ENCODE assay signal across 8 mouse cellular contexts in the genomic region with DNA sequence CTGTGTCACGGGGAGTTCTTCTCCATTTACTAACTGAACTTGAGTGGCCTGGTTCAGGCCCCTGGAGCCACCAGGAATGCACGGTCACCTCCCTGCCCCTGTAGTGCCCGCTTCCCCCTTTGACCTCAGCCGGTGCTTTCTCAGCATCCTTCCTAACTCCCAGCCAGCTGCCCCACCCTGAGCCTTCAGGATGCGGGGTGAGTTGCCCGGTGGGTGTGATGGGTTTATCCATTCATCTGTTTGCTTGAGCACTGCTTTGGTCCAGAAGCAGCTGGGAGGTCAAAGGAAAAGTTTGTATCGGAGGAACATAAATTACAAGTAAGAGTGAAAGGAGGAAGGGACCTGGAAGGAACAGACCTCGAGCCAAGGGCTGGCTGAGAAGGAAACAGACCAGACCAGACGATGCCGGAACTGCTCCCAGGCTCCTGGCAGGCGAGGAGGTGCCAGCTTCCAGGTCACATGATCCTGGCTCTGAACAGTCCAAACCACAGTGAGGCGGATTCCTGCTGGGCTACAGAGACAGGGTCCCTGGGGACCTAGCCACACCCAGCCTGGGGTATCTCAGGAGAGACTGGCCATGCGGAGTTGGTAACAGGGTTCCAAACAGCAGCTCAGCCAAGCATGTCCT. TPM values are rescaled to one million over a fixed set of nuclear protein-coding genes. Genes with fewer than 3 reads are reported as not detected.
DNase-seq lines count a peak whose midpoint lies in the region; ATAC-seq and TF ChIP-seq lines count a peak whose summit lies in the region.

No protein-coding gene starts in this region.

- no peaks in the 10 kb centered on the region for H3K36me3 ChIP-seq in midbrain, postnatal 0 days (ENCODE audit: insufficient read depth, low read length)
- H3K36me3 ChIP-seq in midbrain, embryonic 11.5 days (ENCODE audit: control insufficient read depth, insufficient read depth, low read length), result no peaks in the 10 kb centered on the region
- H3K36me3 ChIP-seq in heart, embryonic 10.5 days, result no peaks in the 10 kb centered on the region
- H3K36me3 ChIP-seq in forebrain, embryonic 13.5 days (ENCODE audit: poor library complexity, severe bottlenecking), result no peaks in the 10 kb centered on the region

- H3K4me1 ChIP-seq in midbrain, postnatal 0 days (ENCODE audit: insufficient read depth, low read length), result peaks cover 3% of the 10 kb centered on the region; the same call in 1 of the 2 replicates
- no peaks in the 10 kb centered on the region for H3K4me1 ChIP-seq in midbrain, embryonic 11.5 days (ENCODE audit: control insufficient read depth, insufficient read depth, low read length)
- H3K4me1 ChIP-seq in heart, embryonic 10.5 days, result peaks cover 70% of the 10 kb centered on the region
- no peaks in the 10 kb centered on the region for H3K4me1 ChIP-seq in forebrain, embryonic 13.5 days

- H3K4me3 ChIP-seq in midbrain, postnatal 0 days (ENCODE audit: low read depth, low read length), result no peak overlapping the region
- no peak overlapping the region for H3K4me3 ChIP-seq in midbrain, embryonic 11.5 days (ENCODE audit: low read depth, low read length)
- H3K4me3 ChIP-seq in heart, embryonic 10.5 days, result no peak overlapping the region
- H3K4me3 ChIP-seq in layer of hippocampus, adult 2 months, result no peak overlapping the region
- no peak overlapping the region for H3K4me3 ChIP-seq in forebrain, embryonic 13.5 days

- 61% methylated on average over 13 of the region's 13 CpGs for WGBS in midbrain, postnatal 0 days
- WGBS in midbrain, embryonic 11.5 days, result 66% methylated on average over 13 of the region's 13 CpGs
- WGBS in heart, embryonic 10.5 days, result 63% methylated on average over 13 of the region's 13 CpGs
- 62% methylated on average over 13 of the region's 13 CpGs for WGBS in forebrain, embryonic 13.5 days

- no peaks in the 10 kb centered on the region for H3K9me3 ChIP-seq in midbrain, postnatal 0 days (ENCODE audit: low read length)
- H3K9me3 ChIP-seq in midbrain, embryonic 11.5 days (ENCODE audit: control insufficient read depth, low read length), result no peaks in the 10 kb centered on the region
- H3K9me3 ChIP-seq in heart, embryonic 10.5 days, result no peaks in the 10 kb centered on the region
- no peaks in the 10 kb centered on the region for H3K9me3 ChIP-seq in forebrain, embryonic 13.5 days (replicated peaks)

- no peaks in the 10 kb centered on the region for H3K27me3 ChIP-seq in midbrain, postnatal 0 days (ENCODE audit: insufficient read depth, low read length)
- H3K27me3 ChIP-seq in midbrain, embryonic 11.5 days (ENCODE audit: control insufficient read depth, insufficient read depth, low read length), result no peaks in the 10 kb centered on the region
- peaks cover 53% of the 10 kb centered on the region for H3K27me3 ChIP-seq in heart, embryonic 10.5 days (ENCODE audit: insufficient read depth, poor library complexity, severe bottlenecking)
- H3K27me3 ChIP-seq in forebrain, embryonic 13.5 days, result no peaks in the 10 kb centered on the region

- no peak for TF ChIP-seq CTCF in midbrain, postnatal 0 days (IDR thresholded peaks at IDR 0.05)
- no peak for TF ChIP-seq CTCF in layer of hippocampus, adult 2 months (conservative IDR thresholded peaks at IDR 0.05)

- peak; percentile 69 for DNase-seq in midbrain, postnatal 0 days (ENCODE audit: low spot score)
- no peak for DNase-seq in midbrain, embryonic 11.5 days (ENCODE audit: low spot score, missing footprints)
- peak; percentile 71 to 74 for DNase-seq in cerebellum, postnatal 36 days
- DNase-seq in heart, embryonic 10.5 days (ENCODE audit: low spot score), result no peak
- DNase-seq in layer of hippocampus, adult 2 months (ENCODE audit: low spot score in 2 of 2), result peak; percentile 49 to 57
- DNase-seq in lung, postnatal 14 days, result peak; percentile 64
- DNase-seq in B cell, adult 2 months, result no peak

- no peak; the same call in 1 of the 2 replicates for ATAC-seq in midbrain, postnatal 0 days (ENCODE audit: low FRiP score)
- ATAC-seq in midbrain, embryonic 11.5 days (ENCODE audit: low FRiP score), result no peak
- ATAC-seq in forebrain, embryonic 13.5 days, result no peak

- H3K9ac ChIP-seq in midbrain, postnatal 0 days (replicated peaks; ENCODE audit: low read length, poor library complexity, severe bottlenecking), result no peak overlapping the region
- no peak overlapping the region for H3K9ac ChIP-seq in midbrain, embryonic 11.5 days (ENCODE audit: low read length)
- H3K9ac ChIP-seq in forebrain, embryonic 13.5 days, result no peak overlapping the region

- H3K27ac ChIP-seq in midbrain, postnatal 0 days (ENCODE audit: low read depth, low read length), result no peak overlapping the region
- no peak overlapping the region for H3K27ac ChIP-seq in midbrain, embryonic 11.5 days (ENCODE audit: low read depth, low read length)
- H3K27ac ChIP-seq in heart, embryonic 10.5 days, result peak overlapping the region; percentile 69
- peak overlapping the region; percentile 74 for H3K27ac ChIP-seq in layer of hippocampus, adult 2 months
- H3K27ac ChIP-seq in forebrain, embryonic 13.5 days, result no peak overlapping the region

- H3K4me2 ChIP-seq in midbrain, postnatal 0 days (ENCODE audit: low read depth, low read length, poor library complexity, severe bottlenecking), result no peak overlapping the region
- no peak overlapping the region for H3K4me2 ChIP-seq in midbrain, embryonic 11.5 days
- no peak overlapping the region for H3K4me2 ChIP-seq in forebrain, embryonic 13.5 days

RNA-seq across cellular contexts. Expression of gene Cmklr1, which starts 16.1 kb away (rescaled TPM):
- total RNA-seq in midbrain, postnatal 0 days (2014; rRNA removed), result 2.7 and 3.6 TPM in 2 replicates
- polyA plus RNA-seq in midbrain, postnatal 0 days (2015; fragmentation: Nextera tagmentation; extraction: Ambion mirVana), result 0.63 and 1.1 TPM in 2 replicates
- polyA plus RNA-seq in midbrain, embryonic 11.5 days (2014; fragmentation: Nextera tagmentation; extraction: Ambion mirVana), result 0.98 and 2.2 TPM in 2 replicates
- polyA plus RNA-seq in heart, embryonic 10.5 days (2016; fragmentation: Nextera tagmentation; extraction: Ambion mirVana), result 1.3 and 3.3 TPM in 2 replicates
- 1 to 10 TPM; 3.3 to 4.5 TPM for total RNA-seq in layer of hippocampus, adult 2 months (2021)
- 1.1 and 1.3 TPM in 2 replicates for polyA plus RNA-seq in forebrain, embryonic 13.5 days (2015; fragmentation: Nextera tagmentation; extraction: Ambion mirVana)

Comparison
In these comparisons a context has a peak if more than half of its experiments do, and no peak if none do; other contexts are left out.
1. DNase-seq: peak in midbrain, postnatal 0 days (single experiment), cerebellum, postnatal 36 days (2 of 2), layer of hippocampus, adult 2 months (2 of 2) and lung, postnatal 14 days (single experiment); none in midbrain, embryonic 11.5 days (single experiment), heart, embryonic 10.5 days (single experiment) and B cell, adult 2 months (0 of 2).
2. H3K27ac ChIP-seq: peak in heart, embryonic 10.5 days (single experiment) and layer of hippocampus, adult 2 months (single experiment); none in midbrain, postnatal 0 days (single experiment), midbrain, embryonic 11.5 days (single experiment) and forebrain, embryonic 13.5 days (single experiment).